Mouse (Mus musculus) intestine, embryonic 16.5 days (tissue): ENCODE results near the gene Rnaseh2b. TPM values are rescaled to one million over a fixed set of nuclear protein-coding genes. Genes with fewer than 3 reads are reported as not detected.

Experiments used
- ATAC-seq: fragments of 200-750 bp; cut with Nextera tagmentation; 2 replicates; pipeline ENCODE4 v1.8.0; 2017; ENCODE audit warnings: moderate TSS enrichment, moderate library complexity
- H3K27ac ChIP-seq: fragments of 300-500 bp; sonication (generic); 2 replicates; pipeline ENCODE4 v1.5.1; 2014; ENCODE audit warnings: mild to moderate bottlenecking, low read length
- H3K27me3 ChIP-seq: fragments of 300-500 bp; sonication (generic); replicated peaks from 2 replicates; pipeline ENCODE4 v1.6.1; 2014; ENCODE audit warnings: low read length, control low read depth, mixed read lengths; ENCODE audit not compliant: control insufficient read depth, insufficient read depth
- H3K36me3 ChIP-seq: fragments of 300-500 bp; sonication (generic); 2 replicates; pipeline ENCODE4 v1.6.1; 2014; ENCODE audit warnings: low read length, control low read depth; ENCODE audit not compliant: control insufficient read depth, insufficient read depth
- H3K4me1 ChIP-seq: fragments of 300-500 bp; sonication (generic); 2 replicates; pipeline ENCODE4 v1.6.1; 2014; ENCODE audit warnings: low read length, control low read depth, mixed read lengths; ENCODE audit not compliant: control insufficient read depth, insufficient read depth
- H3K4me2 ChIP-seq: fragments of 300-500 bp; sonication (generic); 2 replicates; pipeline ENCODE4 v1.6.1; 2014; ENCODE audit warnings: low read depth, low read length, control low read depth
- H3K4me3 ChIP-seq: fragments of 300-500 bp; sonication (generic); 2 replicates; pipeline ENCODE4 v1.5.1; 2014; ENCODE audit warnings: mild to moderate bottlenecking, low read length
- H3K9ac ChIP-seq: fragments of 300-500 bp; sonication (generic); 2 replicates; pipeline ENCODE4 v1.6.1; 2014; ENCODE audit warnings: low read depth, low read length
- H3K9me3 ChIP-seq: fragments of 300-500 bp; sonication (generic); 2 replicates; pipeline ENCODE4 v1.6.1; 2016; ENCODE audit warnings: low read length, control low read depth; ENCODE audit not compliant: control insufficient read depth
- WGBS: fragments of 180-500 bp; shearing (Covaris S2); extraction: QIAGEN DNeasy Blood & Tissue Kit; methylation state at CpG from one replicate; pipeline ENCODE4 v1.1.7; 2014; 5-methylcytosine and 5-hydroxymethylcytosine counted together
- polyA plus RNA-seq: library from polyadenylated mRNA; unstranded; fragments of >200 nt; fragmentation: Nextera tagmentation; extraction: Ambion mirVana; gene quantifications from 2 replicates; pipeline ENCODE4 v1.2.1, GENCODE M21; 2015

Rnaseh2b gene
- polyA plus RNA-seq, 1 experiment from 2014 or later, result 54.8 TPM

DNA sequence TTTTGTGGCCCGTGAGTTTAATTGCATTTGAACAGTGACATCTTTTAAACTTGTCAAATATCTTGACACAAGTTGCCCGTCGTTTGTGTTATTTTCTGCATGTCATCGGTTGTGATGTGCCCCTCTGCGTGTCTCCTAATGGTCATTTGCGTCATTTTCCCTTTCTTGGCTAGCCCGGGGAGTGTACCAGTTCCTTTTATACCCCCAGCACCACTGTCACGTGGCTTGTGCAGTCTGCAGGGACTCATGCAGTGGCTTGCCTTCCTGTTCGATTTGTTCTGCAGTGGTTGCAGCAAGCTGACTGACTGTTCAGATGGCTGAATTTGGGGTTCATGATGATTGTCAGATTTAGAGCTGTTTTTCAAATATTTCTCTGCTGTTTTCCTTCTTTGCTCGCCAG, 81.6 kb downstream of the Rnaseh2b start:
- Histone ChIP-seq H3K4me3 (no peak overlapping the region), H3K4me1 (peaks cover 17% of the 10 kb centered on the region), H3K4me2 (no peak overlapping the region), H3K27ac (no peak overlapping the region), H3K9me3 (no peaks in the 10 kb centered on the region), H3K36me3 (peaks cover 5% of the 10 kb centered on the region; the same call in 1 of the 2 replicates), H3K27me3 (no peaks in the 10 kb centered on the region), H3K9ac (no peak overlapping the region)
- 67% methylated on average over 10 of the region's 10 CpGs for WGBS
- ATAC-seq, result no peak

DNA sequence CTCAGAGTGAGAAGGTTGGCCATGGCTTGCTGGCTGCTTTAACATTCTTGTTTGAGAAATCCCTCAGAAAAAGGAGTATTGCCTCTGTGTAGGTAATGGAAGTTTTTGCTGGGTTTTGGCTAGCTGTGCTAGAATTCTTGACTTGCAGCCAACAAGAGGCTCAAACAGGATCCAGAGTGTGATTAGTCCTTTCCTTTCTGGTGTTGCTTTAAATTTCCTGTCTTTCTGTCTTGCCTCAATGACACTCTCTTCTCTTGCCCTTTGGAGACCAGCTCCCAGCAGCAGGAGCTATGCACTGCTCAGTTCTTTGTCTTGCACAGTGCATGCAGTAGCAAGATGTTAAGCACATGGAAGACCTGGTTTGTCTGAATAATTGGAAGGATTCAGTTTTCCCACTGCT, 83.3 kb downstream of the Rnaseh2b start:
- Histone ChIP-seq H3K36me3 (peaks cover 5% of the 10 kb centered on the region; the same call in 1 of the 2 replicates), H3K27ac (no peak overlapping the region), H3K9ac (no peak overlapping the region), H3K4me1 (peaks cover 8% of the 10 kb centered on the region), H3K4me2 (no peak overlapping the region), H3K9me3 (no peaks in the 10 kb centered on the region), H3K4me3 (no peak overlapping the region), H3K27me3 (no peaks in the 10 kb centered on the region)
- ATAC-seq, result no peak

DNA sequence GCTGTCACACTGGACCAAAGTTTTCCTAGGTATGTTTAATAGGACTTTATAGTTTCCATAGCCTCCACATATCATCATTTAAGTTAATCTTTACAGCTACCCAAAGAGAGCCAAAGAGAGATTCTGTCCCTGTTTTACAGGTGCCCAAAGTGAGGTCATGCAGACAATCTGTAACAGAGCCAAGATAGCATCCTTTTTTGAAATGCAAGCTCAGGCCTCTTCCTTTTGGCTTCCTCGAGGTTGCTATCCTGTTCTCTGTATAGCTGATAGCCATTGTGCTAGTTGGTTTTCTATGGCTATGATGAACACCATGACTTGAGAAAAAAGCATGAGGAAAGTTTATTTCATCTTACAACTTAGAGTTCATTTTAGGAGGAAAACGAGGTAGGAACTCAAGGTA, 83.7 kb downstream of the Rnaseh2b start:
- Histone ChIP-seq H3K4me1 (peaks cover 4% of the 10 kb centered on the region), H3K36me3 (peaks cover 5% of the 10 kb centered on the region; the same call in 1 of the 2 replicates), H3K4me2 (no peak overlapping the region), H3K4me3 (no peak overlapping the region), H3K9me3 (no peaks in the 10 kb centered on the region), H3K27me3 (no peaks in the 10 kb centered on the region), H3K27ac (no peak overlapping the region), H3K9ac (no peak overlapping the region)
- WGBS, result 70% methylated on average over 2 of the region's 2 CpGs
- ATAC-seq, result no peak

DNA sequence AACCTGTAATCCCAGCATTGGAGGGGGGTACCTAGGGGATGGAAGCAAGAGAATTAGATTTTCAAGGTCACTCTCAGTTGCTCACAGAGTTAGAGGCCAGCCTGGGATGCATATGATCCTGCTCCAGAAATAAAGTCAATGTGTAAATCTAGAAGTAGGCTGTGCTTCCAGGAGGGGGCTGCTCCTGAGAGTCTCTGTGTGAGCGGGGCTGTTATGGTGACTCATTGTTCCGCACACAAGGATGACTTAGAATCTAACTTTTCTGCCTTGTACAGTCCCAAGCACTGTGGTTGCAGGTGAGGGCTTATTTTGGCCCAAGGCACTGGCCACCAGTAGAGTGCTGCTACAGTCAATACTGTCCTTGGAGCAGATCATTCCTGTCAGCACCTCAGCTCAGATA, 87.0 kb downstream of the Rnaseh2b start:
- Histone ChIP-seq H3K4me1 (no peaks in the 10 kb centered on the region), H3K9me3 (no peaks in the 10 kb centered on the region), H3K9ac (no peak overlapping the region), H3K27ac (no peak overlapping the region), H3K4me3 (no peak overlapping the region), H3K36me3 (peaks cover 5% of the 10 kb centered on the region; the same call in 1 of the 2 replicates), H3K27me3 (no peaks in the 10 kb centered on the region), H3K4me2 (no peak overlapping the region)
- WGBS, result 88% methylated on average over 2 of the region's 2 CpGs
- no peak for ATAC-seq

DNA sequence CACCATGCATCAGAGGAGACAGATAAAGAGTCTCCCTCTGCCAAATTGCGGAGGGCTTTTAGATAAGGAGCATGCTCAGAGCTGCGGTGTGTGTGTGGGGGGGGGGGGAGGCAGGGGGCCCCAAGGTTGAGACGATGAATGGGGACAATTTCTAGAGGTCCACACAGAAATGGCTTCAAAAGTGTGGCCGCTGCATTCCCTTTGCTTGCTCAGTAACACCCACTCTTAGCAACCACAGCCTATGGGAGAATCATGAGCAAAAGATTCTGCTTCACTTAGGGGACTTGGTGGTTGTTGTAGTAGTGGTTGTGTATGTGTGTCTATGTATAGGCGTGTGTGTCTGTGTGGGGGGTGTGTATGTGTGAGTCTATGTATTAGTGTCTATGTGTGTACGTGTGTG, 88.2 kb downstream of the Rnaseh2b start:
- ATAC-seq, result no peak
- Histone ChIP-seq H3K4me1 (no peaks in the 10 kb centered on the region), H3K4me2 (no peak overlapping the region), H3K4me3 (no peak overlapping the region), H3K36me3 (peaks cover 5% of the 10 kb centered on the region; the same call in 1 of the 2 replicates), H3K27me3 (no peaks in the 10 kb centered on the region), H3K27ac (no peak overlapping the region), H3K9me3 (no peaks in the 10 kb centered on the region), H3K9ac (no peak overlapping the region)
- WGBS, result 91% methylated on average over 6 of the region's 6 CpGs

DNA sequence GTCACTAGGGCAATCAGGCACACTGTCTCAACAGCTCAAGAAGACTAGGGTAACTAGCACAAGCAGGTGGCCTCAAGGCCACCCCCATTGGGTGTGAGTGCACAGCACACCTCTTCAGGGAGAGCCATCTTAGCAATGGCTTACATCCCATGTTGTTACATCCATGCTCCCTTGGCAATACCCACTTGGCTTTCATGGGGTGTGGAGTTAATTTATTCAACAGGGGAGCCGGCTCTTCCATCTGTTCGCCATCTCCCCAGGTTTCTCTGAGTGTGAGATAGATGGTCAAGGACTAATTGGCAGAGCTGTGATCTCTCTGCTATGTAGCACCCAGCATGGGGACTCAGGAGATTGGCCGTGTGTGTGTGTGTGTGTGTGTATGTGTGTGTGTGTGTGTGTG, 90.7 kb downstream of the Rnaseh2b start:
- H3K4me2 ChIP-seq, result no peak overlapping the region
- no peaks in the 10 kb centered on the region for H3K36me3 ChIP-seq
- ATAC-seq, result no peak
- WGBS, result 84% methylated on average over 3 of the region's 3 CpGs
- H3K4me3 ChIP-seq, result no peak overlapping the region
- no peaks in the 10 kb centered on the region for H3K4me1 ChIP-seq
- no peaks in the 10 kb centered on the region for H3K27me3 ChIP-seq
- no peak overlapping the region for H3K9ac ChIP-seq
- no peak overlapping the region for H3K27ac ChIP-seq
- no peaks in the 10 kb centered on the region for H3K9me3 ChIP-seq

DNA sequence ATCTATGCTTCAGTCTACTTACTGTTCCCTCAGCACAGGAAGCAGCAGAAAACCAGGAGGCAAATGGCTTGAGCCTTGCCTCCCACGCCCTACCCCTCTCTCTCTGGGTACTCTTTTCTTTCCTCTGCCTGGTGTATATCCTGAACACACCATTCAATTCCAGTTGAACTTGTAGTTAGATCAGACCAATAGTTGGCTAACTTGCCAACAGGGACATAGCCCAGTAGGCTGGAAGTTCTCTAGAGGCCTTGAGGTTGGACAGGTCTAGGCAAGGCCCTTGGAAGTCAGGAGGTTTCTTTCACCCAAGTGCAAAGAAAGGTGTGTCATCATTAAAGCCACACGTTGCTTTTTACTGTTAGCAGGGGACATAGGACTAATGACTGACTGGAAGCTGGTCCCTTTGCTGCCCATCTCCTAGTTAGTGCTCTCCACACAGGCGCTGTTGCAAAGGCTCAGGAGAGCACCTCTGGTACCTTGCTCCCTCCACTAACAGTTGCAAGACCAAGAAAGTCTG, 91.5 kb downstream of the Rnaseh2b start:
- Histone ChIP-seq H3K4me3 (no peak overlapping the region), H3K4me1 (no peaks in the 10 kb centered on the region), H3K36me3 (no peaks in the 10 kb centered on the region), H3K9ac (no peak overlapping the region), H3K27me3 (no peaks in the 10 kb centered on the region), H3K4me2 (no peak overlapping the region), H3K27ac (no peak overlapping the region), H3K9me3 (no peaks in the 10 kb centered on the region)
- WGBS, result 79% methylated on average over 3 of the region's 3 CpGs
- no peak for ATAC-seq

DNA sequence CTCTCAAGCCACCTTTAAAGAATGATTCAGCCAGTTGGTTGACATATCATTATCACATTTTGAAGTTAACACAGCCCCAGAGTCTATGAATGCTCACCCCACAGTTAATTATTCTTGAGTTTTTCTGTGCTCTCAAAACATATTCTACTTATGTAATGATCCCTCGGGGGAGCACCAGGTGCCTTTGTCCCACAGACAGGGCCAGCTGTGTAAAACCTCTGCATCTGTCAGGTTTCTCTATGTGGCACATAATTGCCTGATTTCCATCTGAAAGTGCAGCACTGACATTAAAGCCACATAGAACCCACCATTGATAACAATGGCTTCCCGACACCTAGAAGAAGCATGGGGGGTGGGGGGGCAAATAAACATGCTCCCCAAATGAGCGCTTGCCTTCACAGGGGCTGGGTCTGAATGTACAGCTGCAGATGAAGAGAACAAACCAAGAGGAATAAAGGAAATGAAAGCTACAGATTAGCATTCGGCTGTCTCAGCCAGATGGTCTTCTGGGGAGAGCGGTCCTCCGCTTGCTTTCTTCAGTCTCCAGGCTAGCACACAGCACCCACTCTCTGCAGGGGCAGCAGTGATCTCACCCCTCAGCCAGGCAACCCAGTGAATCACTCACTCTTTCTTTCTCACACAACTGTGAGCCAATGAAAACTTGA, 96.8 kb downstream of the Rnaseh2b start:
- ATAC-seq, result no peak
- Histone ChIP-seq H3K9ac (no peak overlapping the region), H3K27ac (no peak overlapping the region), H3K36me3 (no peaks in the 10 kb centered on the region), H3K4me2 (no peak overlapping the region), H3K27me3 (no peaks in the 10 kb centered on the region), H3K9me3 (no peaks in the 10 kb centered on the region), H3K4me3 (no peak overlapping the region), H3K4me1 (0 out of 2 replicates have a peak, but pooled peaks cover 3% of the 10 kb centered on the region)
- 66% methylated on average over 6 of the region's 6 CpGs for WGBS

DNA sequence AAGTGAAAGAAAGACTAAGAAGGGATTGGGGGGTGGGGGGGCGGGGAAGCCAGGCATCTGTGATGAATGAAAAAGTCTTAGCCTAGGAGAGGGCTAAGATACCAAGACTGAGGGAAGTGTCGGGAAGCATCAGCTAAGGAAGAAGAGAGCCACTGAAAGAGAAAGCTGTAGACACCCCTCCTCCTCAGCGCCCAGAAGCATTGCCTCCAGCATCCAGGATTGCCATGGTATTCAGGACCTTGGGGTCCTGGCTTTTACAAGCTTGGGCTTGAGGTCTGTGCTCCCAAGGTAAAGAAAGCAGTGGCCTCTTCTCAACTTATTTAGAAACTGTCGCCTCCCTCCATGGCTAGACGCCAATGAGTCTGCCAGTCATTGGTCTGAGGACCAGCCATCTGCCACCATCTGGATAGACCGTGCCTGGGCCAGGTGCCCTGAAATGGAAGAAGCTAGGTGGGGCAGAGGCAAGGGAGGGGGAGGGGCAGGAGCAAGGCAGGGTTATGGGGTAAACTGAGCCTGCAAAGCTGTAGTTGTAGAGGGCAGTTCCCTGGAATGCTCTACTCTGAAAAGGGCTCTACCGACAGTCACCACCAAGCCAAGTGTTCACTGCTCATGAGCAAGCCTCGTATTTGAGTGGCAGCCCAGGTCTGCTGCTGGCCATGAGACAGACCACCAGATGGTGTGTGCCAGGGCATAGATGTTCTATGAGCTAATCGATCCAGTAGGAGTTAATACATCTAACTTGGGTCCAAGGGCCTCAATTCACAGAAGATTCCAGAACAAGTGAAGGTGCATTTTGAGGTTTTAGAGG, 97.5 kb downstream of the Rnaseh2b start:
- Histone ChIP-seq H3K4me3 (no peak overlapping the region), H3K4me1 (0 out of 2 replicates have a peak, but pooled peaks cover 3% of the 10 kb centered on the region), H3K9me3 (no peaks in the 10 kb centered on the region), H3K9ac (no peak overlapping the region), H3K4me2 (no peak overlapping the region), H3K27ac (no peak overlapping the region), H3K36me3 (no peaks in the 10 kb centered on the region), H3K27me3 (no peaks in the 10 kb centered on the region)
- 77% methylated on average over 9 of the region's 9 CpGs for WGBS
- ATAC-seq, result no peak
